Mouse (Mus musculus): ENCODE results near the gene Epor.

DNA sequence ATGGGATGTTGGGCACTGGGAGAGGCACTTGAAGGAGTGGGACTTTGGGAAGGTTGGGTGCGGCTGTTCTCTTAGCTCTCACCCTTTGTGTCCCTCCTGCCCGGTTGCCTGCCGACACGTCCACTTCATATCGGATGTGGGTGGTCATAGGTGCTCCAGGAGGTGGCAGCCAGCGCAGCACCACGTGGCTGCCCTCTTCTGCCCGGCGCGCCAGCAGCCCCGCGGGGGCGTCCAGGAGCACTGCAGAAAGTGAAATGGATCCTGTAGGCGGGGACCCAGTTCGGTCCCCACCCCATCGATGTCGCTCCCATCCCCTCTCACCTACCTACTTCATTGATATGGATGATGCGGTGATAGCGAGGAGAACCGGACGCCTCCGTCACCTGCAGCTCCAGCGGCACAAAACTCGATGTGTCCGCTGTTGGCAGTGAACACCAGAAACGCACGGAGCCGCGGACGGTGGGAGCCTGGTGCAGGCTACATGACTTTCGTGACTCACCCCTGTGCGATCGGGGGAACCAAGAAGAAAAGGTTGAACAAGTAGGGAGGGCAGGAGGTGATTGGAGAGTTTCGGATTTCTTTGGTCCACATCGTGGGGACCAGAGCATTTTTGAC is 1.8 kb downstream of the Epor start:
- TF ChIP-seq POLR2A (IDR thresholded peaks at IDR 0.05; ENCODE audit: extremely low read depth, insufficient read depth, low read length) (no peak), CTCF (IDR thresholded peaks at IDR 0.05; ENCODE audit: low read depth, low read length) (no peak)

Data from liver, adult 2 months (tissue).